ENCODE assay signal across 14 mouse cellular contexts in the genomic region with DNA sequence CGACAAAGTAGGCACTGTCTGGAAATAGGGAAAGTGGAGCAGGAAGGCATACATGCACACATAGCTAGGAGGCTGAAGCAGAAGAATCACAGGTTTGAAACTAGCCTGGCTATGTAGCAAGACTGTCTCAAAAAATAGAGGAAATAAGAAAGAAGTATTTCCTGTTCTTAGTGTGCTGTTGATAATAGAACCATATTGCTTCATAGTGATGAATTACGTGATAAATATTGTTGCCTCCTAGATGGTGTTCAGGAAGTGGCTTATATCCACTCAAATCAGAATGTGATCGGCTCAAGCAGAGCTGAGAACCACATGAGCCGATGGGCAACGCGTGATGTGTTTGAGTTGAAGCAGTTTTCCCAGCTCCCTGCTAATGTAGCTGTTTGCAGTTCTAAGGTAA.
"Had no signal": no experiment of that assay in that cellular context is flagged by ENCODE, and none has a peak within 500 bp of the region (broad histone marks: within the 10 kb centered on the region; RNA-seq: fewer than 3 reads in every experiment).

No protein-coding gene starts in this region.

- H3K27me3 ChIP-seq: limb, embryonic 15.5 days; liver, embryonic 12.5 days; lung, embryonic 15.5 days; neural tube, embryonic 12.5 days had no signal

- ATAC-seq: liver, embryonic 12.5 days had no signal

- H3K4me3 ChIP-seq: left cerebral cortex, adult 2 months; limb, embryonic 15.5 days; liver, embryonic 12.5 days; lung, embryonic 15.5 days; midbrain, embryonic 10.5 days; neural tube, embryonic 12.5 days had no signal

- H3K4me2 ChIP-seq: limb, embryonic 15.5 days; liver, embryonic 12.5 days; lung, embryonic 15.5 days; neural tube, embryonic 12.5 days had no signal

- DNase-seq: kidney, adult 9 months; kidney, postnatal 4 days; midbrain, embryonic 14.5 days; retina, postnatal 1 day; right cerebral cortex, postnatal 4 days; spleen, adult 18-20 months; thymus, postnatal 36 days had no signal

- H3K9me3 ChIP-seq: limb, embryonic 15.5 days; liver, embryonic 12.5 days; lung, embryonic 15.5 days; midbrain, embryonic 10.5 days; neural tube, embryonic 12.5 days had no signal

- H3K27ac ChIP-seq: kidney, postnatal 0 days; left cerebral cortex, adult 2 months; limb, embryonic 15.5 days; liver, embryonic 12.5 days; lung, embryonic 15.5 days; midbrain, embryonic 10.5 days; neural tube, embryonic 12.5 days had no signal

- H3K4me1 ChIP-seq: limb, embryonic 15.5 days; neural tube, embryonic 12.5 days had no signal

- H3K9ac ChIP-seq: limb, embryonic 15.5 days; liver, embryonic 12.5 days; lung, embryonic 15.5 days; neural tube, embryonic 12.5 days had no signal
